Mouse (Mus musculus) heart, adult 2 months (tissue): Measurements from ENCODE around the gene Mlec. TPM values are rescaled to one million over a fixed set of nuclear protein-coding genes. Genes with fewer than 3 reads are reported as not detected.

ENCODE experiments used
- DNase-seq, 2 experiments: peaks; one replicate each; pipeline ENCODE4 v3.0.0; 2021
- H3K27ac ChIP-seq: fragments of 200-600 bp; 2 replicates; pipeline ENCODE4 v1.8.1; 2022
- H3K27me3 ChIP-seq: fragments of 200-500 bp; 2 replicates; pipeline ENCODE4 v1.6.1; 2012; ENCODE audit warnings: mild to moderate bottlenecking, low read length, inconsistent platforms, mixed read lengths; ENCODE audit not compliant: control insufficient read depth, insufficient read depth
- H3K36me3 ChIP-seq: fragments of 200-500 bp; 2 replicates; pipeline ENCODE4 v1.6.1; 2012; ENCODE audit warnings: low read length, inconsistent platforms; ENCODE audit not compliant: control insufficient read depth, insufficient read depth
- H3K4me1 ChIP-seq: fragments of 200-500 bp; 2 replicates; pipeline ENCODE4 v1.6.1; 2011; ENCODE audit warnings: low read length; ENCODE audit not compliant: control insufficient read depth, insufficient read depth
- H3K4me3 ChIP-seq: fragments of 200-600 bp; 2 replicates; pipeline ENCODE4 v1.8.1; 2022
- H3K79me2 ChIP-seq: fragments of 200-500 bp; replicated peaks from 2 replicates; pipeline ENCODE4 v1.6.1; 2012; ENCODE audit warnings: mild to moderate bottlenecking, inconsistent platforms, low read length, moderate library complexity, mixed read lengths; ENCODE audit not compliant: control insufficient read depth, insufficient read depth
- H3K9ac ChIP-seq: fragments of 200-500 bp; 2 replicates; pipeline ENCODE4 v1.6.1; 2012; ENCODE audit warnings: low read depth, mild to moderate bottlenecking, control low read depth, inconsistent platforms, low read length, mixed read lengths
- CTCF ChIP-seq: fragments of 200-600 bp; IDR thresholded peaks from 2 replicates; pipeline ENCODE4 v1.8.1; 2022; ENCODE audit warnings: antibody characterized with exemption, mild to moderate bottlenecking, moderate library complexity
- EP300 ChIP-seq: fragments of 200-500 bp; IDR thresholded peaks from 2 replicates; pipeline ENCODE4 v1.6.1; 2011; ENCODE audit warnings: low read depth, low read length, control low read depth; ENCODE audit not compliant: insufficient read depth
- POLR2A ChIP-seq: fragments of 200-500 bp; IDR thresholded peaks from 2 replicates; pipeline ENCODE4 v1.6.1; 2011; ENCODE audit warnings: mild to moderate bottlenecking, low read depth, low read length, control low read depth; ENCODE audit not compliant: insufficient read depth
- WGBS: fragments of 180-500 bp; shearing (Covaris S2); methylation state at CpG from one replicate; pipeline ENCODE4 v1.1.7; 2018; 5-methylcytosine and 5-hydroxymethylcytosine counted together
- intact Hi-C: fragments of 180-260 bp; cut with DNase I; formaldehyde crosslinking; loops from one replicate; pipeline ENCODE4 v1.15.1; 2025
- polyA plus RNA-seq: library from polyadenylated mRNA; depleted of rRNA; stranded (reverse); fragments of >200 nt; gene quantifications from 2 replicates; pipeline ENCODE4 v1.2.3, GENCODE M21; 2012
- total RNA-seq, 2 experiments: library from RNA; stranded (reverse); gene quantifications; 2 replicates each; pipeline ENCODE4 v1.2.3; 2021

Mlec gene
- total and polyA plus RNA-seq, 3 experiments, result 40.4 to 80.6 (median 74.6) TPM

DNA sequence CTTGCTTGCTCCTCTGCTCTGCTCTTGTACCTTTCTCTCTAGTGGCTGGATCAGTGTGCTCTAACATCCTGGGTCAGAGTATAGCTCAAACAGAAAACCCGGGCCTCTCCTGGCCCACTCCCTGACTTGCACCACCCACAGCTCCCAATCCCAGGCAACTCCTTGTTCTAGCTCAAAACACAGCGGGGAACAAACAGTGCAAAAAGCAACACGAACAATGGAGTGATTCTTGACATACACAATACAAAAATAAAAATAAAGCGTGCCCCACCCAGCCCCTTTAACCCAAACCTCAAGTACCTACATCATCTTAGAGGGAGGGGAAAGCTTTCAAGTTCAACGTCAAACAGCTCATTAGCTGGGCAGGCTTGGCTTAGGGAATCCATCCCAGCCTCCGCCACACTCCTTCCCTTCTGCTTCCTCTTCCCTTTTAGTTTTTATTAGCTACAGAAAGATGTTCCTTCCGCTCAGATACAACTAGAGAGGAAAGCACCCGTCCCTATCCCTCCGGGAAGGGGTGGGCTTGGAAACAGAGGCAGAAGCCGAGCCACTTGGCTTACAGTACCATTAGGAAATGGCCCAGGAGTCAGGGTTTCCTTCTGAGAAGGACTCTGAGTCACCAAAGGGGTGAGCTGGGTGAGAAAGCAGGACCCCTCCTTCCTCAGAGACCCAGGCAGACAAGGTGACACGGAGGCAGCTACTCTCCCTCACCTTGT, 12.6 kb downstream of the Mlec start:
- intact Hi-C loops, result no loop called here
- 0 out of 2 replicates have a peak, but pooled peaks cover 4% of the 10 kb centered on the region for H3K36me3 ChIP-seq
- TF ChIP-seq CTCF (no peak), POLR2A (0 out of 2 replicates have a peak, but pooled peaks have one; percentile 11), EP300 (no peak)
- no peaks in the 10 kb centered on the region for H3K27me3 ChIP-seq
- WGBS, result 43% methylated on average over 11 of the region's 11 CpGs
- H3K4me3 ChIP-seq, result no peak overlapping the region
- DNase-seq, result peak; percentile 44 to 54
- peaks cover 16% of the 10 kb centered on the region for H3K4me1 ChIP-seq
- no peak overlapping the region; the same call in 1 of the 2 replicates for H3K9ac ChIP-seq
- peak overlapping the region; percentile 78 for H3K27ac ChIP-seq
- no peaks in the 10 kb centered on the region for H3K79me2 ChIP-seq

DNA sequence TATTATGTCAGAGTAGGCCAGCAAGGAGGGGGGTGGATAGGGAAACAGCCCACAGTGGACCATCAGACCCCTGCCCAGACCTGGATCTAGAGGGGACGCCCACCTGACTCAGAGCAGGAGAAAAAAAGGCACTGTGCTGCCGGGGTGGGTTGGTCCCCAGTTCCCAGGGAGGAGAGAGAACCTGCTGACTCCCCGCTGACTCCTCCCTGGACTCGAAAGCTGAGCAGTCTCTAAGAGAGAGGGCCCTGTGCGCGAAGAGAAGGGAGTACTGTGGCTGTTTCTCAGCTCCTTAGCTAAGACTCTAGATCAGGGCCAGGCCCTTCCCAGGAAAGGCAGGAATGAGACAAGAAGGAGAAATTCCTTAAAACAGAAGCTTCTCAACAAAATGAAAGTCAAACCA, 13.5 kb downstream of the Mlec start:
- H3K27me3 ChIP-seq, result no peaks in the 10 kb centered on the region
- intact Hi-C loops, result loop anchor here (1.0 kb wide), 1 partner anchor 17 kb away; no protein-coding TSS in a partner anchor

DNA sequence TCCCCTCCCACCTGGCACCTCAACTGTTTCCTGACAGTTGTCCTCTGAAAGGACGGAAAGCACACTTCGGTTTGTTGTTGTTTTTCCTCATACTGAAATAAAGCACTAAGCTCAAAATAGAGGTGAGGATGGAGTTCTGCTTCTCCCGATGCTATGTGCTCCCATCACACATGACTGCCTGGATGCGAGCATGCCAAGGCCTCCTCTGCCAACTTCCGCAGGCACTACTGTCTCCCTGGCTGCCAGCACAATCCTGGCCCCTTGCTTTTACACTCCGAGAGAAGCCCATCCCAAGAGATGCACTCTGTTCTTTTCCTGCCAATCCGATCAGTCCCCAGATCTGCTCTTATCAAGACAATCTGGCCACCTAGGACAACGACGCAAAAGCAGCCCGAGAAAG, 14.4 kb downstream of the Mlec start:
- no peaks in the 10 kb centered on the region for H3K27me3 ChIP-seq
- H3K4me3 ChIP-seq, result no peak overlapping the region
- H3K9ac ChIP-seq, result no peak overlapping the region
- intact Hi-C loops, result no loop called here
- peaks cover 16% of the 10 kb centered on the region for H3K4me1 ChIP-seq
- DNase-seq, result peak in 1 of 2 experiments; percentile 19
- 0 out of 2 replicates have a peak, but pooled peaks cover 4% of the 10 kb centered on the region for H3K36me3 ChIP-seq
- H3K27ac ChIP-seq, result peak overlapping the region; percentile 78
- H3K79me2 ChIP-seq, result no peaks in the 10 kb centered on the region
- 42% methylated on average over 10 of the region's 10 CpGs for WGBS
- TF ChIP-seq POLR2A (no peak), EP300 (no peak), CTCF (no peak)

More for the DNA sequence above, 13.5 kb downstream of the Mlec start:
- Histone ChIP-seq H3K27ac (peak overlapping the region; percentile 78), H3K4me3 (no peak overlapping the region), H3K4me1 (peaks cover 16% of the 10 kb centered on the region), H3K36me3 (0 out of 2 replicates have a peak, but pooled peaks cover 4% of the 10 kb centered on the region), H3K9ac (no peak overlapping the region), H3K79me2 (no peaks in the 10 kb centered on the region)
- 85% methylated on average over 6 of the region's 6 CpGs for WGBS
- TF ChIP-seq POLR2A, result no peak
- no peak for TF ChIP-seq EP300
- no peak for TF ChIP-seq CTCF
- peak in 1 of 2 experiments; percentile 19 for DNase-seq

DNA sequence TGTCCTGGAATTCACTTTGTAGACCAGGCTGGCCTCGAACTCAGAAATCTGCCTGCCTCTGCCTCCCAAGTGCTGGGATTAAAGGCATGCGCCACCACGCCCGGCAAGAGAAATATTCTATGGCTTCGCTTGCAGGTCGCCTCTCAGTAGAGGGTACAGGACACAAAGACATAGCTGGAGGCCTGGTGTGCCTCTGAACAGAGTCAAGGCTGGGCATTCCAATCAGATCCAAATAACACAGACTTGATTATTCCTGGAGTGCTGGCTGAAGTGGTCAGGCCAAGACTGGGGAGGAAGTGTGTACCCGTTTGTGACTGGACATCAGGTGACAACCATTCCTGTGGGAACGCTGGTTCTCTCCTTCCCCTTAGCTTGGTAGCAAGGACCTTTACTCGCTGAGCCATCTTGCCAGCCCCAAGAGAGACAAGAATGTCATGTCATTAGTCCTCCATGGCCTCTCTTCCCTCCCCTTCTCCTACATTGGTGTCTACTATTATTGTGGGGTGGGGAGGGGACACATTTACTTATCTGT, 15.7 kb downstream of the Mlec start:
- peak in 1 of 2 experiments; percentile 15 for DNase-seq
- intact Hi-C loops, result no loop called here
- no peaks in the 10 kb centered on the region for H3K79me2 ChIP-seq
- no peak overlapping the region for H3K9ac ChIP-seq
- H3K36me3 ChIP-seq, result 0 out of 2 replicates have a peak, but pooled peaks cover under 1% of the 10 kb centered on the region
- WGBS, result 89% methylated on average over 9 of the region's 9 CpGs
- no peak overlapping the region for H3K4me3 ChIP-seq
- H3K27ac ChIP-seq, result no peak overlapping the region; the same call in 1 of the 2 replicates
- H3K27me3 ChIP-seq, result no peaks in the 10 kb centered on the region
- peaks cover 16% of the 10 kb centered on the region for H3K4me1 ChIP-seq
- TF ChIP-seq POLR2A, result no peak
- TF ChIP-seq CTCF, result no peak
- no peak for TF ChIP-seq EP300

DNA sequence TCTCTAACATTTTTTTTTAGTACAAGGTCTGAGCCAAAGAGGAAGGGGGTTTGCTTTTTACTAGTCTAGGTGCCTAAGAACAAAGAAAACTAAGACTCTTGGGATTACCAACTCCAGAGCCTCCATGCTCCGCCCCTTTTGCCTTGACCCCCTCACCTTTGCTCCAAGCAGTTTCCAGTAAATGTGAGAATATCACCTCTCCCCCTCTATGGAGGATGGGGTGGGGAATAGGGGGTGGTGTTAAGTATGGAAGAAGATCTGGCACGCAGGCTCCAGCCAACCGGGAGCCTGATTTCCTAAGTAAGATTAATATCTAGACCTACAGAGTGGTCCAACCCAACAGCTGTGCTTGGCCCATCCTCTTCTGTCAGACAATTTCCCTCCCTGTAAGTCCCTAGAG, 17.3 kb downstream of the Mlec start:
- TF ChIP-seq EP300, result 0 out of 2 replicates have a peak, but pooled peaks have one; percentile 38
- no peak for TF ChIP-seq POLR2A
- no peak overlapping the region for H3K4me3 ChIP-seq
- WGBS, result 46% methylated on average over 3 of the region's 3 CpGs
- H3K27ac ChIP-seq, result peak overlapping the region; percentile 43; the same call in 1 of the 2 replicates
- peaks cover 13% of the 10 kb centered on the region for H3K4me1 ChIP-seq
- H3K36me3 ChIP-seq, result no peaks in the 10 kb centered on the region
- no peaks in the 10 kb centered on the region for H3K27me3 ChIP-seq
- intact Hi-C loops, result no loop called here
- DNase-seq, result peak; percentile 41 to 42
- H3K9ac ChIP-seq, result no peak overlapping the region
- no peaks in the 10 kb centered on the region for H3K79me2 ChIP-seq

DNA sequence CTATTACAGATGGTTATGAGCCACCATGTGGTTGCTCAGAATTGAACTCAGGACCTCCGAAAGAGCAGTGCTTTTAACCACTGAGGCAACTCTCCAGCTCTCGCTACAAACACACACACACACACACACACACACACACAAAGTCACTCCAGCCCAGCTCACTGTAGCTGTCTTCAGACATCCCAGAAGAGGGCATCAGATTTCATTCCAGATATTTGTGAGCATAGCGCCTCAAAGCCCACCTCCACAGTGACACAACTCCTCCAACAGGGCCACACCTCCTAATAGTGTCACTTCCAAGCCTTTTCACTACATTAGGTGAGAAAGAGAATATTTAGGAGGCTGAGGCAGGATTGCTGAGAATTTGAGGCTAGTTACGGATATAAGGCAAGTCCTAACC, 18.9 kb downstream of the Mlec start:
- no peak for TF ChIP-seq CTCF
- no peak for TF ChIP-seq EP300
- no peak for TF ChIP-seq POLR2A
- Histone ChIP-seq H3K27ac (no peak overlapping the region), H3K27me3 (no peaks in the 10 kb centered on the region), H3K9ac (no peak overlapping the region), H3K4me3 (no peak overlapping the region), H3K36me3 (no peaks in the 10 kb centered on the region), H3K4me1 (peaks cover 8% of the 10 kb centered on the region), H3K79me2 (peaks cover 2% of the 10 kb centered on the region; the same call in 1 of the 2 replicates)
- intact Hi-C loops, result no loop called here
- WGBS, result 80% methylated on average over 4 of the region's 4 CpGs
- DNase-seq, result no peak
